Mouse (Mus musculus): ENCODE measurements at regions not wholly inside any gene's neighbourhood (a gene's known extent, or its start where the extent isn't known, plus 50 kb on each side); places are given as distances from the start of the nearest gene placed in this dataset.

- WGBS, result 32% methylated on average over 11 of the region's 12 CpGs
- Histone ChIP-seq H3K4me3 (replicated peaks; ENCODE audit: low read length) (no peak overlapping the region), H3K27me3 (ENCODE audit: control insufficient read depth, insufficient read depth, low read length) (no peaks in the 10 kb centered on the region), H3K4me1 (replicated peaks; ENCODE audit: control insufficient read depth, insufficient read depth, low read length) (peaks cover 13% of the 10 kb centered on the region), H3K36me3 (replicated peaks; ENCODE audit: control insufficient read depth, insufficient read depth) (no peaks in the 10 kb centered on the region), H3K27ac (0 out of 2 replicates have a peak overlapping the region, but pooled peaks have one; percentile 16), H3K9me3 (ENCODE audit: control insufficient read depth, low read length) (no peaks in the 10 kb centered on the region), H3K4me2 (replicated peaks) (no peak overlapping the region), H3K9ac (no peak overlapping the region)
- ATAC-seq (ENCODE audit: low FRiP score) (peak; percentile 28; the same call in 1 of the 2 replicates), DNase-seq (ENCODE audit: low spot score) (no peak)
Observed at GRCm38 (mm10) chr13:37509352-37509851, 164.4 kb downstream of the Ly86 start.

- DNase-seq (ENCODE audit: low spot score) (no peak), ATAC-seq (ENCODE audit: low FRiP score) (no peak)
- no peaks in the 10 kb centered on the region for H3K9me3 ChIP-seq (ENCODE audit: control insufficient read depth, low read length)
- H3K4me1 ChIP-seq (replicated peaks; ENCODE audit: control insufficient read depth, insufficient read depth, low read length), result peaks cover 19% of the 10 kb centered on the region
- H3K27me3 ChIP-seq (ENCODE audit: control insufficient read depth, insufficient read depth, low read length), result no peaks in the 10 kb centered on the region
- WGBS, result 63% methylated on average over 6 of the region's 6 CpGs
- no peak overlapping the region for H3K4me3 ChIP-seq (replicated peaks; ENCODE audit: low read length)
- H3K4me2 ChIP-seq (replicated peaks), result no peak overlapping the region
- no peak overlapping the region for H3K9ac ChIP-seq
- 0 out of 2 replicates have a peak overlapping the region, but pooled peaks have one; percentile 3 for H3K27ac ChIP-seq
- H3K36me3 ChIP-seq (replicated peaks; ENCODE audit: control insufficient read depth, insufficient read depth), result no peaks in the 10 kb centered on the region
Observed at GRCm38 (mm10) chr13:37510511-37510910, 165.5 kb downstream of the Ly86 start.

- H3K4me1 ChIP-seq (replicated peaks; ENCODE audit: control insufficient read depth, insufficient read depth, low read length), result peaks cover 19% of the 10 kb centered on the region
Observed at GRCm38 (mm10) chr13:37511006-37511405, 166.0 kb downstream of the Ly86 start.

GRCm38 (mm10) chr13:37511406-37511805, 166.4 kb downstream of the Ly86 start:
- Histone ChIP-seq H3K4me2 (replicated peaks) (no peak overlapping the region), H3K9ac (no peak overlapping the region), H3K27ac (no peak overlapping the region), H3K9me3 (ENCODE audit: control insufficient read depth, low read length) (no peaks in the 10 kb centered on the region), H3K4me1 (replicated peaks; ENCODE audit: control insufficient read depth, insufficient read depth, low read length) (peaks cover 19% of the 10 kb centered on the region), H3K27me3 (ENCODE audit: control insufficient read depth, insufficient read depth, low read length) (no peaks in the 10 kb centered on the region), H3K36me3 (replicated peaks; ENCODE audit: control insufficient read depth, insufficient read depth) (no peaks in the 10 kb centered on the region), H3K4me3 (replicated peaks; ENCODE audit: low read length) (no peak overlapping the region)
- ATAC-seq (ENCODE audit: low FRiP score) (no peak), DNase-seq (ENCODE audit: low spot score) (no peak)
- 74% methylated on average over 4 of the region's 4 CpGs for WGBS

More at GRCm38 (mm10) chr13:37511006-37511405, 166.0 kb downstream of the Ly86 start:
- no peak overlapping the region for H3K4me3 ChIP-seq (replicated peaks; ENCODE audit: low read length)
- H3K4me2 ChIP-seq (replicated peaks), result no peak overlapping the region
- no peak for ATAC-seq (ENCODE audit: low FRiP score)
- no peaks in the 10 kb centered on the region for H3K9me3 ChIP-seq (ENCODE audit: control insufficient read depth, low read length)
- H3K27me3 ChIP-seq (ENCODE audit: control insufficient read depth, insufficient read depth, low read length), result no peaks in the 10 kb centered on the region
- DNase-seq (ENCODE audit: low spot score), result no peak
- H3K36me3 ChIP-seq (replicated peaks; ENCODE audit: control insufficient read depth, insufficient read depth), result no peaks in the 10 kb centered on the region
- 79% methylated on average over 6 of the region's 6 CpGs for WGBS
- H3K27ac ChIP-seq, result no peak overlapping the region
- no peak overlapping the region for H3K9ac ChIP-seq

- no peak overlapping the region for H3K9ac ChIP-seq
- H3K27ac ChIP-seq, result no peak overlapping the region
- H3K27me3 ChIP-seq (ENCODE audit: control insufficient read depth, insufficient read depth, low read length), result no peaks in the 10 kb centered on the region
- no peak for DNase-seq (ENCODE audit: low spot score)
- peaks cover 19% of the 10 kb centered on the region for H3K4me1 ChIP-seq (replicated peaks; ENCODE audit: control insufficient read depth, insufficient read depth, low read length)
- H3K36me3 ChIP-seq (replicated peaks; ENCODE audit: control insufficient read depth, insufficient read depth), result no peaks in the 10 kb centered on the region
- no peaks in the 10 kb centered on the region for H3K9me3 ChIP-seq (ENCODE audit: control insufficient read depth, low read length)
- no peak for ATAC-seq (ENCODE audit: low FRiP score)
- H3K4me2 ChIP-seq (replicated peaks), result no peak overlapping the region
- WGBS, result 72% methylated on average over 3 of the region's 3 CpGs
- H3K4me3 ChIP-seq (replicated peaks; ENCODE audit: low read length), result no peak overlapping the region
Observed at GRCm38 (mm10) chr13:37512781-37513180, 167.8 kb downstream of the Ly86 start.

- WGBS, result 22% methylated on average over 2 of the region's 2 CpGs
- Histone ChIP-seq H3K4me3 (replicated peaks; ENCODE audit: low read length) (no peak overlapping the region), H3K4me2 (replicated peaks) (peak overlapping the region; percentile 43), H3K9ac (peak overlapping the region; percentile 52), H3K36me3 (replicated peaks; ENCODE audit: control insufficient read depth, insufficient read depth) (no peaks in the 10 kb centered on the region), H3K9me3 (ENCODE audit: control insufficient read depth, low read length) (no peaks in the 10 kb centered on the region), H3K27me3 (ENCODE audit: control insufficient read depth, insufficient read depth, low read length) (no peaks in the 10 kb centered on the region), H3K4me1 (replicated peaks; ENCODE audit: control insufficient read depth, insufficient read depth, low read length) (peaks cover 19% of the 10 kb centered on the region), H3K27ac (peak overlapping the region; percentile 86)
- no peak for DNase-seq (ENCODE audit: low spot score)
- ATAC-seq (ENCODE audit: low FRiP score), result no peak
Observed at GRCm38 (mm10) chr13:37513206-37513904, 168.3 kb downstream of the Ly86 start.

- peak; percentile 82 for ATAC-seq (ENCODE audit: low FRiP score)
- peak overlapping the region; percentile 43 for H3K4me2 ChIP-seq (replicated peaks)
- peaks cover 14% of the 10 kb centered on the region for H3K4me1 ChIP-seq (replicated peaks; ENCODE audit: control insufficient read depth, insufficient read depth, low read length)
- H3K4me3 ChIP-seq (replicated peaks; ENCODE audit: low read length), result no peak overlapping the region
- peak overlapping the region; percentile 52 for H3K9ac ChIP-seq
- no peaks in the 10 kb centered on the region for H3K9me3 ChIP-seq (ENCODE audit: control insufficient read depth, low read length)
- no peaks in the 10 kb centered on the region for H3K27me3 ChIP-seq (ENCODE audit: control insufficient read depth, insufficient read depth, low read length)
- peak; percentile 75 for DNase-seq (ENCODE audit: low spot score)
- WGBS, result 4% methylated on average over 23 of the region's 23 CpGs
- no peaks in the 10 kb centered on the region for H3K36me3 ChIP-seq (replicated peaks; ENCODE audit: control insufficient read depth, insufficient read depth)
- peak overlapping the region; percentile 86 for H3K27ac ChIP-seq
Observed at GRCm38 (mm10) chr13:37513905-37514607, 169.0 kb downstream of the Ly86 start.

- no peak for DNase-seq (ENCODE audit: low spot score)
- no peak overlapping the region for H3K9ac ChIP-seq
- no peak overlapping the region for H3K4me3 ChIP-seq (replicated peaks; ENCODE audit: low read length)
- H3K27ac ChIP-seq, result peak overlapping the region; percentile 86
- H3K4me2 ChIP-seq (replicated peaks), result peak overlapping the region; percentile 43; the same call in 1 of the 2 replicates
- H3K27me3 ChIP-seq (ENCODE audit: control insufficient read depth, insufficient read depth, low read length), result no peaks in the 10 kb centered on the region
- H3K9me3 ChIP-seq (ENCODE audit: control insufficient read depth, low read length), result no peaks in the 10 kb centered on the region
- H3K36me3 ChIP-seq (replicated peaks; ENCODE audit: control insufficient read depth, insufficient read depth), result no peaks in the 10 kb centered on the region
- H3K4me1 ChIP-seq (replicated peaks; ENCODE audit: control insufficient read depth, insufficient read depth, low read length), result peaks cover 13% of the 10 kb centered on the region
- ATAC-seq (ENCODE audit: low FRiP score), result no peak
- 68% methylated on average over 12 of the region's 12 CpGs for WGBS
Observed at GRCm38 (mm10) chr13:37514641-37515305, 169.8 kb downstream of the Ly86 start.

All from hindbrain, embryonic 14.5 days (tissue).